Mouse (Mus musculus) G1E (cell line): ENCODE measurements around the gene Pcmtd2.
"Not testable (repeated sequence)": the region's sequence is repeated elsewhere in the genome, so short reads cannot be mapped to it uniquely, and the experiment has no call there.

Experiments used
- CTCF ChIP-seq: IDR thresholded peaks from 2 replicates; pipeline ENCODE4 v1.5.1; 2012; ENCODE audit warnings: low read depth, low read length, inconsistent platforms, mixed read lengths
- TAL1 ChIP-seq: conservative IDR thresholded peaks from 2 replicates; pipeline ENCODE4 v1.6.1; 2012; ENCODE audit warnings: low read depth, low read length, inconsistent platforms, mixed read lengths

- not testable (repeated sequence) for TF ChIP-seq CTCF, TAL1
Observed at GRCm38 (mm10) chr2:181793186-181793585, 44.5 kb upstream of the Pcmtd2 start.
